Mouse (Mus musculus): ENCODE measurements around the gene Dst. TPM values are rescaled to one million over a fixed set of nuclear protein-coding genes. Genes with fewer than 3 reads are reported as not detected.

The Dst gene
- polyA plus RNA-seq, 1 experiment, result 49.7 TPM

DNA sequence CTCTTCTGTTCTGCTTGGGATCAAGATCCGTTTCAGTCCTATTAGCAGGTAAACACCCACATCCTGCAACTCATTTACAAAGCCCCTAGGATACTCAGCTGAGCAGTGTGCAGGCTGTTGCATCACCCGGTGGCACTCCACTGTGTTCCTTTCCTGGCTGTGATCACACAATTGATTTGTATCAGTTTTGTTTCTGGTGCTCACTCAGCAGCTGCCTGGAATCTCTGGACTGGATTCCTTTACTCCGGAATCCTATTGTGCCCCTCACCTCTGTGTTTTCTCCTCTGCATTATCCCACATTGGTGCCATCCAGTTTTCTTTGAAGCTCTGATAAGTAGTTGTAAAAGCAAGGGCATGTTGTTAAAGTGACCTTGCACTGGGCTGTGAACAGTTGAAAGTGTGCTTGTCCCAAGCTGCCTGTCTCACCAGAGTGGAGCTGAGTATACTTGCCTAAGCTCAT, 195.7 kb downstream of the Dst start:
- H3K36me3 ChIP-seq (ENCODE audit: control insufficient read depth, insufficient read depth), result no peaks in the 10 kb centered on the region
- H3K4me3 ChIP-seq, result no peak overlapping the region
- TF ChIP-seq CEBPB (IDR thresholded peaks at IDR 0.05; ENCODE audit: insufficient read depth, poor library complexity, severe bottlenecking) (peak; percentile 87), TCF3 (IDR thresholded peaks at IDR 0.05; ENCODE audit: insufficient read length, low read depth) (no peak)
- H3K4me2 ChIP-seq (ENCODE audit: low read depth), result no peak overlapping the region
- peaks cover 90% of the 10 kb centered on the region for H3K79me2 ChIP-seq (ENCODE audit: control insufficient read depth, insufficient read depth)
- H3K27me3 ChIP-seq (ENCODE audit: control insufficient read depth, insufficient read depth, insufficient read length), result no peaks in the 10 kb centered on the region
- no peak overlapping the region for H3ac ChIP-seq (ENCODE audit: control insufficient read depth, insufficient read length)

DNA sequence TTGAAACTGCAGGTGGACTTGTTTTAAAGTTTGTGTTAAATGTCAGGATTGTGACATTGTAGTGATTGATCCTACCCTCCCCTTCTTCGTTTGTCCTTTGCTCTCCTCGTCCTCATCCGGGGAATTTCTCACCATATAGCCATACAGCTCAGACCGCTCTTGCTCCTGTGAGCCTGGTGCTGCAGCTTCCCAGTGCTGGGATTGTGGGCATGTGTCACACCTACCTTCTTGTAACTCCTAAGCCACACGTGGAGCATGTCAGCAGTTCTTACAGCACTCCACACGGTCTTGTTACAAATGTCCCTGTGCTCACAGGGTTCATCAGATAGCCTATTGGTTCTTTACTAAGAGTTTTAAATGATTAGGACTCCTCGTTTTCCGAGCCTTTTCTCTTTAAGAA, 196.8 kb downstream of the Dst start:
- Histone ChIP-seq H3ac (ENCODE audit: control insufficient read depth, insufficient read length) (no peak overlapping the region), H3K4me3 (no peak overlapping the region), H3K27me3 (ENCODE audit: control insufficient read depth, insufficient read depth, insufficient read length) (no peaks in the 10 kb centered on the region), H3K79me2 (ENCODE audit: control insufficient read depth, insufficient read depth) (peaks cover 86% of the 10 kb centered on the region), H3K4me2 (ENCODE audit: low read depth) (no peak overlapping the region), H3K36me3 (ENCODE audit: control insufficient read depth, insufficient read depth) (no peaks in the 10 kb centered on the region)
- no peak for TF ChIP-seq USF1 (IDR thresholded peaks at IDR 0.05; ENCODE audit: low read depth)

DNA sequence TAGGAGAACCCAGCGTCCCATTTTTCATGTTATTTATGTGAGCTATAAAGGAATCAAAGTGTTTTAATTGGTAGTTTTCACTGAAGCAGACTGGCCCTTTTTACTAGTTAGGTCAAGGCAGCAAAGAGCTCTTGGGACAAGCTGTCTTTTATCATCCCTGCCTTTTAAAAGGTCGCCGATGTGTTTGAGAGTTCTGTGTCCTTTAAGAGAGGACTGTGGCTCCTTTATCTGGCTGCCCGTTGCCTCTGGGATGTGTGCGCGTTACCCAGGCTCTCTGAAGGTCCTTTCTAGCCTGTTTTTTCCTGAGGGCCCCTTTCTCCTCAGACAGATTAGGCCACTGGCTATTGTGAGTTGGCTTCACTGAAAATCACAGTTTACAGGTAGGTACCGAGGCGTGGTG, 198.6 kb downstream of the Dst start:
- Histone ChIP-seq H3K27me3 (ENCODE audit: control insufficient read depth, insufficient read depth, insufficient read length) (no peaks in the 10 kb centered on the region), H3K36me3 (ENCODE audit: control insufficient read depth, insufficient read depth) (no peaks in the 10 kb centered on the region), H3K79me2 (ENCODE audit: control insufficient read depth, insufficient read depth) (peaks cover 74% of the 10 kb centered on the region), H3ac (ENCODE audit: control insufficient read depth, insufficient read length) (no peak overlapping the region), H3K4me3 (no peak overlapping the region), H3K4me2 (ENCODE audit: low read depth) (no peak overlapping the region)
- TF ChIP-seq REST (IDR thresholded peaks at IDR 0.05; ENCODE audit: insufficient read depth, insufficient read length) (no peak), CEBPB (IDR thresholded peaks at IDR 0.05; ENCODE audit: insufficient read depth, poor library complexity, severe bottlenecking) (no peak), POLR2AphosphoS2 (IDR thresholded peaks at IDR 0.05; ENCODE audit: insufficient read length, low read depth) (no peak), MAX (IDR thresholded peaks at IDR 0.05; ENCODE audit: low read depth) (no peak), SRF (IDR thresholded peaks at IDR 0.05; ENCODE audit: control insufficient read depth, insufficient read length, low read depth) (no peak), MYOD1 (IDR thresholded peaks at IDR 0.05; ENCODE audit: control insufficient read depth in 1 of 3, insufficient read length in 2 of 3, low read depth in 2 of 3) (no peak), POLR2A (IDR thresholded peaks at IDR 0.05; ENCODE audit: insufficient read length, low read depth) (no peak), TCF12 (IDR thresholded peaks at IDR 0.05; ENCODE audit: insufficient read depth, poor library complexity, severe bottlenecking) (no peak), MYOG (IDR thresholded peaks at IDR 0.05; ENCODE audit: control insufficient read depth in 1 of 3, insufficient read depth in 1 of 3, insufficient read length in 2 of 3, low read depth in 2 of 3) (no peak), TCF3 (IDR thresholded peaks at IDR 0.05; ENCODE audit: insufficient read length, low read depth) (no peak), USF1 (IDR thresholded peaks at IDR 0.05; ENCODE audit: low read depth) (no peak), E2F4 (IDR thresholded peaks at IDR 0.05; ENCODE audit: insufficient read depth) (no peak)

DNA sequence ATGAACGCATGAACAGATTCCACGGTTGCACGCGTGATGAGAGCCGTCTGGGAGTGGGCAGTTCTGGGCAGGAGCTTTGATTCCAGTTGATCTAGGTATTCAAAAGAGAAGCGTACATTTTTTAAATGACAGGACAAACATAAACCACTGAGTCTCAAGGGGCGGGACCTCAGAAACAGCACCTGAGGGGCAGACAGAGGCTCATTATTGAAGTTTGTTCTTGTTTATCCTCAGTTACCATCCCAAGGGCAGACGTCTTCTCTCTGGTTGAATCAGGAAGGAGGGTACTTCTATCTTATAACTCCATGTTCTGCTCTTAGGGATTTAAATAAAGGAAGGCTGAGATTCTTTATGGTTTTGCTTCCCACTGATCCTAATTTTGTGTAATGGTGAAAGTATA, 199.1 kb downstream of the Dst start:
- Histone ChIP-seq H3K27me3 (ENCODE audit: control insufficient read depth, insufficient read depth, insufficient read length) (no peaks in the 10 kb centered on the region), H3K4me2 (ENCODE audit: low read depth) (no peak overlapping the region), H3K36me3 (ENCODE audit: control insufficient read depth, insufficient read depth) (no peaks in the 10 kb centered on the region), H3K79me2 (ENCODE audit: control insufficient read depth, insufficient read depth) (peaks cover 72% of the 10 kb centered on the region), H3K4me3 (no peak overlapping the region), H3ac (ENCODE audit: control insufficient read depth, insufficient read length) (no peak overlapping the region)
- TF ChIP-seq USF1 (IDR thresholded peaks at IDR 0.05; ENCODE audit: low read depth), result no peak
- TF ChIP-seq REST (IDR thresholded peaks at IDR 0.05; ENCODE audit: insufficient read depth, insufficient read length), result no peak
- TF ChIP-seq SRF (IDR thresholded peaks at IDR 0.05; ENCODE audit: control insufficient read depth, insufficient read length, low read depth), result no peak
- no peak for TF ChIP-seq POLR2A (IDR thresholded peaks at IDR 0.05; ENCODE audit: insufficient read length, low read depth)
- no peak for TF ChIP-seq MYOD1 (IDR thresholded peaks at IDR 0.05; ENCODE audit: control insufficient read depth in 1 of 3, insufficient read length in 2 of 3, low read depth in 2 of 3)

DNA sequence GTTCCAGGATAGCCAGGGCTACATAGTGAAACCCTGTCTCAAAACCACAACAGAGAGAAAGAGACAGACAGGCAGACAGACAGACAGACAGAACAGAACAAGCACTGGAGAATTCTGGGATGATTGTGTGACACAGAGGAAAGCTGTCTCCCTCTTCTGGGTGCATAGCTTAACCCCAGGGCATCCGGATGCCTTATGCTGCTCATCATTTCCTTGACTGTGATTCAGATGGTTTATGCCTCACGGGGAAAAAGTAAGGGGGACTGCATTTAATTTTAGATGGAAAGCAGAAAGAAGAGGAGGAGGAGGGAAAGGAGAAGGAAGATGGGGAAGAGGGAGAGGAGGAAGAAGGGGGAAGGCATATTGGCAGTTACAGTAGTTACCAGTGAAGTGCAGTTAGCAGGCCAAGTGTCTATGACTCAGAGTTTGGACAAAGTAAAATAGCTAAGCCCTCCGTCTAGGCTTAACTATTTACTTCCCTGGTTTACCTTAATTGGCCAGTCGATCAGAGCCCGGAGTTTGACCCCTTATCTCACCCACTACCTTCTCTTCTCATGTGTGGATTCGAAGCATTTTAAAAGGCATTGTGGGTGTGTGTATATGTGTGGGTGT, 201.7 kb downstream of the Dst start:
- Histone ChIP-seq H3K27me3 (ENCODE audit: control insufficient read depth, insufficient read depth, insufficient read length) (no peaks in the 10 kb centered on the region), H3ac (ENCODE audit: control insufficient read depth, insufficient read length) (no peak overlapping the region), H3K4me2 (ENCODE audit: low read depth) (peak overlapping the region; percentile 63), H3K79me2 (ENCODE audit: control insufficient read depth, insufficient read depth) (peaks cover 57% of the 10 kb centered on the region), H3K36me3 (ENCODE audit: control insufficient read depth, insufficient read depth) (peaks cover 6% of the 10 kb centered on the region), H3K4me3 (no peak overlapping the region)
- TF ChIP-seq MAX (IDR thresholded peaks at IDR 0.05; ENCODE audit: low read depth) (no peak), TCF3 (IDR thresholded peaks at IDR 0.05; ENCODE audit: insufficient read length, low read depth) (no peak), USF1 (IDR thresholded peaks at IDR 0.05; ENCODE audit: low read depth) (no peak), MYOD1 (IDR thresholded peaks at IDR 0.05; ENCODE audit: control insufficient read depth in 1 of 3, insufficient read length in 2 of 3, low read depth in 2 of 3) (no peak)

DNA sequence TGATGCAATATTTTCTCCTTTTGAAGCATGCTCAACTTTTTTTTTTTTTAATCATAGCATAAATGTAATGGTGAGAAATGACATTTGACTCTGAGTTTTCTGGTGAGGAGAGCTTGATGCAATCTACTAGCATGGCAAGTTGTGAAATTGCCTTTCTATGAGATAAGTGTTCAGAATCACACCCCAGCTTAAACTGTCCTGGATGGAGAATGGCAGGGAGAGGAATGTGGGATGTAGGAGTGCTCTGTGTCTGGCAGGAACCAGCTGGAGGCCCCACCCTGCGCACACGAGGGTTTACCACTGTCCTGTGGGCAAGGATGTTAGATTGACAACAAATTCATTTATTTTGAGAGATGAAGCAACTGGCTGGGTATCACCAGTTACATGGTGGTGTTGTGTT, 202.8 kb downstream of the Dst start:
- Histone ChIP-seq H3K4me3 (no peak overlapping the region), H3K27me3 (ENCODE audit: control insufficient read depth, insufficient read depth, insufficient read length) (no peaks in the 10 kb centered on the region), H3K4me2 (ENCODE audit: low read depth) (peak overlapping the region; percentile 63), H3K36me3 (ENCODE audit: control insufficient read depth, insufficient read depth) (peaks cover 8% of the 10 kb centered on the region), H3ac (ENCODE audit: control insufficient read depth, insufficient read length) (no peak overlapping the region), H3K79me2 (ENCODE audit: control insufficient read depth, insufficient read depth) (peaks cover 46% of the 10 kb centered on the region)
- TF ChIP-seq REST (IDR thresholded peaks at IDR 0.05; ENCODE audit: insufficient read depth, insufficient read length) (no peak), MYOD1 (IDR thresholded peaks at IDR 0.05; ENCODE audit: control insufficient read depth in 1 of 3, insufficient read length in 2 of 3, low read depth in 2 of 3) (peak; percentile 5 to 81 (median 33)), TCF12 (IDR thresholded peaks at IDR 0.05; ENCODE audit: insufficient read depth, poor library complexity, severe bottlenecking) (peak; percentile 56), MAX (IDR thresholded peaks at IDR 0.05; ENCODE audit: low read depth) (no peak), CEBPB (IDR thresholded peaks at IDR 0.05; ENCODE audit: insufficient read depth, poor library complexity, severe bottlenecking) (peak; percentile 71), MYOG (IDR thresholded peaks at IDR 0.05; ENCODE audit: control insufficient read depth in 1 of 3, insufficient read depth in 1 of 3, insufficient read length in 2 of 3, low read depth in 2 of 3) (peak; percentile 40 to 80 (median 49)), POLR2AphosphoS2 (IDR thresholded peaks at IDR 0.05; ENCODE audit: insufficient read length, low read depth) (no peak), POLR2A (IDR thresholded peaks at IDR 0.05; ENCODE audit: insufficient read length, low read depth) (no peak), SRF (IDR thresholded peaks at IDR 0.05; ENCODE audit: control insufficient read depth, insufficient read length, low read depth) (no peak), USF1 (IDR thresholded peaks at IDR 0.05; ENCODE audit: low read depth) (no peak), E2F4 (IDR thresholded peaks at IDR 0.05; ENCODE audit: insufficient read depth) (no peak), TCF3 (IDR thresholded peaks at IDR 0.05; ENCODE audit: insufficient read length, low read depth) (no peak)

All from myocyte (in vitro differentiated cells).